Mouse (Mus musculus) megakaryocyte, embryonic 14.5 days (primary cell): ENCODE data around the gene Atg4b.

Experiments
- FLI1 ChIP-seq: IDR thresholded peaks from 2 replicates; pipeline ENCODE4 v1.6.1; 2012; ENCODE audit warnings: low read length, inconsistent platforms, mixed read lengths
- GATA1 ChIP-seq: IDR thresholded peaks from 3 replicates; pipeline ENCODE4 v1.6.1; 2012; ENCODE audit warnings: mixed read lengths, low read length, inconsistent platforms, borderline replicate concordance

DNA sequence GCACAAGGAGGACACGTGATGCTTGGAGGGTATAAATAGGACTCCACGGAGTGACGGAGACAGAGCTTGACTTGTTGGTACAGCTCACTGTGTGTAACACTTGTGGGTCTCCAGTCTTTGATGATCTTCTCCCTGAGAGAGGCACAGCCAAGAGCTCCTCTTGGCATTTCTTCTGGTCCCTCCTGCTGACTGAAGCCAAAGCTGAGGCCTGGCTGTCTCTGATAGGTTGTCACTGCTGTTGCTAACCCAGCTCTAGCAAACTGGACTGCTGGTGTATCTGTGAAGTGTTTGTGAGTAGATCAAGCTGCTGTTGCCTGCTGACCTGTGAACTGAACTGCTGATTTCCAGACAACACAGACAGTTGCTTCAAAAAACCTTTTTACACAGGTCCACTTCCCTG is 18.6 kb downstream of the Atg4b start:
- TF ChIP-seq GATA1 (no peak), FLI1 (no peak)
